Mouse (Mus musculus) G1E (cell line): Measurements from ENCODE around the gene Slc22a17. TPM values are rescaled to one million over a fixed set of nuclear protein-coding genes. Genes with fewer than 3 reads are reported as not detected.

Experiments used
- ATAC-seq: 2 replicates; pipeline ENCODE4 v1.8.0; 2016; ENCODE audit warnings: mild to moderate bottlenecking; ENCODE audit not compliant: insufficient number of reproducible peaks, poor library complexity, low FRiP score, severe bottlenecking; ENCODE audit errors: extremely low read depth
- DNase-seq: peaks from one replicate; pipeline ENCODE4 v3.0.0; 2012; ENCODE audit warnings: low spot score
- H3K27me3 ChIP-seq: 2 replicates; pipeline ENCODE4 v1.6.1; 2012; ENCODE audit warnings: mild to moderate bottlenecking, low read length, inconsistent platforms; ENCODE audit not compliant: insufficient read depth
- H3K36me3 ChIP-seq: replicated peaks from 2 replicates; pipeline ENCODE3; 2012; ENCODE audit warnings: mild to moderate bottlenecking, inconsistent platforms
- H3K4me1 ChIP-seq: 2 replicates; pipeline ENCODE4 v1.6.1; 2012; ENCODE audit warnings: low read depth, low read length, inconsistent platforms, mixed read lengths; ENCODE audit not compliant: insufficient read depth
- H3K4me3 ChIP-seq: 2 replicates; pipeline ENCODE4 v1.5.1; 2012; ENCODE audit warnings: low read depth, mild to moderate bottlenecking, inconsistent platforms, low read length, moderate library complexity, mixed read lengths
- H3K9me3 ChIP-seq: replicated peaks from 2 replicates; pipeline ENCODE4 v1.6.1; 2012; ENCODE audit warnings: inconsistent platforms
- CTCF ChIP-seq: IDR thresholded peaks from 2 replicates; pipeline ENCODE4 v1.5.1; 2012; ENCODE audit warnings: low read depth, low read length, inconsistent platforms, mixed read lengths
- GATA1 ChIP-seq: IDR thresholded peaks from 2 replicates; pipeline ENCODE4 v1.6.1; 2012; ENCODE audit warnings: borderline replicate concordance, low read length, inconsistent platforms, mixed read lengths
- GATA2 ChIP-seq: IDR thresholded peaks from 2 replicates; pipeline ENCODE4 v1.6.1; 2012; ENCODE audit warnings: low read depth, low read length, inconsistent platforms, borderline replicate concordance
- POLR2AphosphoS5 ChIP-seq: IDR thresholded peaks from 2 replicates; pipeline ENCODE4 v1.6.1; 2012; ENCODE audit warnings: low read depth, low read length, inconsistent platforms; ENCODE audit not compliant: insufficient replicate concordance
- TAL1 ChIP-seq: conservative IDR thresholded peaks from 2 replicates; pipeline ENCODE4 v1.6.1; 2012; ENCODE audit warnings: low read depth, low read length, inconsistent platforms, mixed read lengths
- polyA plus RNA-seq: library from polyadenylated mRNA; stranded (reverse); fragments of >175 nt; gene quantifications from 2 replicates; pipeline ENCODE4 v1.2.3, GENCODE M21; 2012
- total RNA-seq, 2 experiments: library from RNA; stranded (forward) in 1 of 2; stranded (reverse) in 1 of 2; fragments of 200-1000 nt in 1 of 2; fragments of >200 nt in 1 of 2; fragmentation: Nextera tagmentation in 1 of 2; gene quantifications; 2 replicates each; pipeline ENCODE4 v1.2.3; 2014 to 2017

Slc22a17 gene
- total and polyA plus RNA-seq, 3 experiments, result 0.05 to 0.60 (median 0.13) TPM

DNA sequence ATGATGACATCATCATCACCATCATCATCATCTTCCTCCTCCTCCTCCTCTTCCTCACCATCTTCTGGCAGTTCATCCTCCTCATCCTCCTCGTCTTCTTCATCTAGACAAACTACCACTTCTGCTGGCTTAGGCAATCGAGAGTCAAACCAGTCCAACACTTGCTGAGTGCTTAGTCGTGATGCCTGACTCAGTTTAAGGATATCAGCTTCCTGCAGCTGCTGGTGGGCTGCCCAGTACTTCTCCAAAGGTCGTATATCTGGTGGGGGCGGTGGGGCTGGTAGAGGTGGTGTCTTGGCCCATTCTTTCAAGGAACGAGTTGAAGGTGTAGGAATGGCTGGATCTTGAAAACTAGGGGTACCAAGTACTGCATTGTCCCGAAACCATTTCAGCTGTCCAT lies 56.2 kb downstream of the Slc22a17 start:
- Histone ChIP-seq H3K4me1 (peaks cover 16% of the 10 kb centered on the region), H3K4me3 (no peak overlapping the region), H3K27me3 (no peaks in the 10 kb centered on the region), H3K36me3 (peaks cover 13% of the 10 kb centered on the region), H3K9me3 (no peaks in the 10 kb centered on the region)
- DNase-seq (no peak), ATAC-seq (no peak)
- no peak for TF ChIP-seq POLR2AphosphoS5
- TF ChIP-seq TAL1, result no peak
- TF ChIP-seq GATA2, result no peak
- no peak for TF ChIP-seq CTCF
- TF ChIP-seq GATA1, result no peak

Other genes starting within 250 kb of the Slc22a17 start
Only the 20 nearest of the 22 such genes appear.
- gene Gm29776, start 214.3 kb downstream of the Slc22a17 start, total RNA-seq (2014; fragmentation: Nextera tagmentation), result not detected in 2 replicates
- 0.11 TPM in 1 of 2 replicates, not detected in the other for gene Gm29776, start 214.3 kb downstream of the Slc22a17 start, total RNA-seq (2017)
- 0.02 TPM in 1 of 2 replicates, not detected in the other for gene Gm29776, start 214.3 kb downstream of the Slc22a17 start, polyA plus RNA-seq
- 0.90 and 1.6 TPM in 2 replicates for gene Cebpe, start 201.0 kb downstream of the Slc22a17 start, total RNA-seq (2014; fragmentation: Nextera tagmentation)
- gene Cebpe, start 201.0 kb downstream of the Slc22a17 start, total RNA-seq (2017), result 0.16 TPM in 1 of 2 replicates, not detected in the other
- gene Cebpe, start 201.0 kb downstream of the Slc22a17 start, polyA plus RNA-seq, result 11.1 and 12.4 TPM in 2 replicates
- 325 and 329 TPM in 2 replicates for gene Slc7a8, start 131.2 kb downstream of the Slc22a17 start, total RNA-seq (2014; fragmentation: Nextera tagmentation)
- 45.0 and 54.9 TPM in 2 replicates for gene Slc7a8, start 131.2 kb downstream of the Slc22a17 start, total RNA-seq (2017)
- gene Slc7a8, start 131.2 kb downstream of the Slc22a17 start, polyA plus RNA-seq, result 191 and 199 TPM in 2 replicates
- gene Rnf212b, start 99.0 kb downstream of the Slc22a17 start, total RNA-seq (2014; fragmentation: Nextera tagmentation), result not detected in 2 replicates
- 0.27 TPM in 1 of 2 replicates, not detected in the other for gene Rnf212b, start 99.0 kb downstream of the Slc22a17 start, total RNA-seq (2017)
- not detected in 2 replicates for gene Rnf212b, start 99.0 kb downstream of the Slc22a17 start, polyA plus RNA-seq
- gene Homez, start 42.2 kb downstream of the Slc22a17 start, total RNA-seq (2014; fragmentation: Nextera tagmentation), result 9.2 and 10.0 TPM in 2 replicates
- 8.1 and 8.4 TPM in 2 replicates for gene Homez, start 42.2 kb downstream of the Slc22a17 start, total RNA-seq (2017)
- gene Homez, start 42.2 kb downstream of the Slc22a17 start, polyA plus RNA-seq, result 1.2 and 1.3 TPM in 2 replicates
- 3.6 and 8.7 TPM in 2 replicates for gene Ppp1r3e, start 35.6 kb downstream of the Slc22a17 start, total RNA-seq (2014; fragmentation: Nextera tagmentation)
- 0.64 and 0.87 TPM in 2 replicates for gene Ppp1r3e, start 35.6 kb downstream of the Slc22a17 start, total RNA-seq (2017)
- gene Ppp1r3e, start 35.6 kb downstream of the Slc22a17 start, polyA plus RNA-seq, result 1.2 TPM in 2 replicates
- gene Bcl2l2, start 29.8 kb downstream of the Slc22a17 start, total RNA-seq (2014; fragmentation: Nextera tagmentation), result 9.9 and 10.6 TPM in 2 replicates
- gene Bcl2l2, start 29.8 kb downstream of the Slc22a17 start, total RNA-seq (2017), result 12.7 and 14.0 TPM in 2 replicates
- 25.2 and 36.3 TPM in 2 replicates for gene Bcl2l2, start 29.8 kb downstream of the Slc22a17 start, polyA plus RNA-seq
- gene Gm20521, start 29.7 kb downstream of the Slc22a17 start, total RNA-seq (2014; fragmentation: Nextera tagmentation), result 5.5 TPM in 1 of 2 replicates, not detected in the other
- gene Gm20521, start 29.7 kb downstream of the Slc22a17 start, total RNA-seq (2017), result 1.2 and 2.1 TPM in 2 replicates
- 3.0 and 4.0 TPM in 2 replicates for gene Gm20521, start 29.7 kb downstream of the Slc22a17 start, polyA plus RNA-seq
- 190 and 193 TPM in 2 replicates for gene Pabpn1, start 20.6 kb downstream of the Slc22a17 start, total RNA-seq (2014; fragmentation: Nextera tagmentation)
- gene Pabpn1, start 20.6 kb downstream of the Slc22a17 start, total RNA-seq (2017), result 118 and 142 TPM in 2 replicates
- 387 and 490 TPM in 2 replicates for gene Pabpn1, start 20.6 kb downstream of the Slc22a17 start, polyA plus RNA-seq
- not detected in 2 replicates for gene Efs, start 13.0 kb upstream of the Slc22a17 start, total RNA-seq (2014; fragmentation: Nextera tagmentation)
- gene Efs, start 13.0 kb upstream of the Slc22a17 start, total RNA-seq (2017), result not detected in 2 replicates
- not detected in 2 replicates for gene Efs, start 13.0 kb upstream of the Slc22a17 start, polyA plus RNA-seq
- not detected in 2 replicates for gene Il25, start 19.6 kb upstream of the Slc22a17 start, total RNA-seq (2014; fragmentation: Nextera tagmentation)
- not detected in 2 replicates for gene Il25, start 19.6 kb upstream of the Slc22a17 start, total RNA-seq (2017)
- gene Il25, start 19.6 kb upstream of the Slc22a17 start, polyA plus RNA-seq, result not detected in 2 replicates
- not detected in 2 replicates for gene Cmtm5, start 23.1 kb upstream of the Slc22a17 start, total RNA-seq (2014; fragmentation: Nextera tagmentation)
- gene Cmtm5, start 23.1 kb upstream of the Slc22a17 start, total RNA-seq (2017), result not detected in 2 replicates
- not detected in 2 replicates for gene Cmtm5, start 23.1 kb upstream of the Slc22a17 start, polyA plus RNA-seq
- gene Myh6, start 53.8 kb upstream of the Slc22a17 start, total RNA-seq (2014; fragmentation: Nextera tagmentation), result not detected in 2 replicates
- gene Myh6, start 53.8 kb upstream of the Slc22a17 start, total RNA-seq (2017), result 0.29 and 0.38 TPM in 2 replicates
- 0.18 and 0.23 TPM in 2 replicates for gene Myh6, start 53.8 kb upstream of the Slc22a17 start, polyA plus RNA-seq
- gene Gm17428, start 63.8 kb upstream of the Slc22a17 start, total RNA-seq (2014; fragmentation: Nextera tagmentation), result not detected in 2 replicates
- gene Gm17428, start 63.8 kb upstream of the Slc22a17 start, total RNA-seq (2017), result not detected in 2 replicates
- gene Gm17428, start 63.8 kb upstream of the Slc22a17 start, polyA plus RNA-seq, result not detected in 2 replicates
- 0.90 TPM in 1 of 2 replicates, not detected in the other for gene Myh7, start 81.5 kb upstream of the Slc22a17 start, total RNA-seq (2014; fragmentation: Nextera tagmentation)
- gene Myh7, start 81.5 kb upstream of the Slc22a17 start, total RNA-seq (2017), result under 0.01 and 0.16 TPM in 2 replicates
- 0.17 and 0.18 TPM in 2 replicates for gene Myh7, start 81.5 kb upstream of the Slc22a17 start, polyA plus RNA-seq
- 55.2 and 64.8 TPM in 2 replicates for gene Ngdn, start 102.3 kb upstream of the Slc22a17 start, total RNA-seq (2014; fragmentation: Nextera tagmentation)
- gene Ngdn, start 102.3 kb upstream of the Slc22a17 start, total RNA-seq (2017), result 62.0 and 78.3 TPM in 2 replicates
- 31.7 and 41.4 TPM in 2 replicates for gene Ngdn, start 102.3 kb upstream of the Slc22a17 start, polyA plus RNA-seq
- gene Zfhx2, start 179.2 kb upstream of the Slc22a17 start, total RNA-seq (2014; fragmentation: Nextera tagmentation), result 7.9 and 8.6 TPM in 2 replicates
- 1.5 and 1.9 TPM in 2 replicates for gene Zfhx2, start 179.2 kb upstream of the Slc22a17 start, total RNA-seq (2017)
- gene Zfhx2, start 179.2 kb upstream of the Slc22a17 start, polyA plus RNA-seq, result 2.8 and 2.9 TPM in 2 replicates
- 15.2 and 17.1 TPM in 2 replicates for gene Thtpa, start 181.7 kb upstream of the Slc22a17 start, total RNA-seq (2014; fragmentation: Nextera tagmentation)
- 16.3 and 17.2 TPM in 2 replicates for gene Thtpa, start 181.7 kb upstream of the Slc22a17 start, total RNA-seq (2017)
- gene Thtpa, start 181.7 kb upstream of the Slc22a17 start, polyA plus RNA-seq, result 2.6 and 3.7 TPM in 2 replicates
- gene Ap1g2, start 193.5 kb upstream of the Slc22a17 start, total RNA-seq (2014; fragmentation: Nextera tagmentation), result 45.8 and 47.8 TPM in 2 replicates
- gene Ap1g2, start 193.5 kb upstream of the Slc22a17 start, total RNA-seq (2017), result 17.1 and 31.8 TPM in 2 replicates
- 16.0 and 21.8 TPM in 2 replicates for gene Ap1g2, start 193.5 kb upstream of the Slc22a17 start, polyA plus RNA-seq
- not detected in 2 replicates for gene Jph4, start 203.8 kb upstream of the Slc22a17 start, total RNA-seq (2014; fragmentation: Nextera tagmentation)
- 0.06 and 0.11 TPM in 2 replicates for gene Jph4, start 203.8 kb upstream of the Slc22a17 start, total RNA-seq (2017)
- gene Jph4, start 203.8 kb upstream of the Slc22a17 start, polyA plus RNA-seq, result not detected in 2 replicates